Mouse (Mus musculus): ENCODE measurements around the gene Rhbdf2. TPM values are rescaled to one million over a fixed set of nuclear protein-coding genes. Genes with fewer than 3 reads are reported as not detected.

Rhbdf2 gene
- polyA plus RNA-seq, 1 experiment = 29.9 TPM

DNA sequence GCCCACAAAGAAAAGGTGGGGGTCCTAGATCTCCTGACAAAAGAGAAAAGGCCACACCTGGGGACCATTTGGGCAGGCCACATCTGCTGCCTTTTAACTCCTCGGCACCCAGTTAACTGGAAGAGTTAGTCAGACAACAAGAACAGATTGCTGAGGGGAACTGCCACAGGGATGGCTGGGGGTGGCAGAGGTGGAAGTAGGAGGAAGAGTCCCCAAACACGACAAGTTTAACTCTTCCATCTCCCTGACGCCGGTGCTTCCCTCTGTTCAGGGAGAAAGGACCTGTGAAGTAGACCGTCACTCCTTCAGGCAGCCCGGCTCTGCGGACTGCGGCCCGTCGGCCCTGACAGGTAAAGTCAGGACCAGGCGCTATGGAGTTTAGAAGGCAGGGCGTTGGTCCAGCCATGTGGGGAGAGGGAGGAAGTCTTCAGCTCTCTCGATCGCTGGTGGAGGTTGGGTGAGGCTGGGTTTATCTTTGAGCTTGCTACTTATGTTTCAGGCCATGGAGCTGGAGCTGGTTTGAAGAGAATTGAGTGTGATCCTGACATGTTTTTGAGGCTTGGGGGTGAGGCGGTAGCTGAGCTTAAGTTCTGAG, 32.3 kb upstream of the Rhbdf2 start:
- no peak for DNase-seq (ENCODE audit: low read depth)

- no peak for DNase-seq (ENCODE audit: low read depth)
Measured at GRCm38 (mm10) chr11:116658238-116658637, 31.4 kb upstream of the Rhbdf2 start.

DNA sequence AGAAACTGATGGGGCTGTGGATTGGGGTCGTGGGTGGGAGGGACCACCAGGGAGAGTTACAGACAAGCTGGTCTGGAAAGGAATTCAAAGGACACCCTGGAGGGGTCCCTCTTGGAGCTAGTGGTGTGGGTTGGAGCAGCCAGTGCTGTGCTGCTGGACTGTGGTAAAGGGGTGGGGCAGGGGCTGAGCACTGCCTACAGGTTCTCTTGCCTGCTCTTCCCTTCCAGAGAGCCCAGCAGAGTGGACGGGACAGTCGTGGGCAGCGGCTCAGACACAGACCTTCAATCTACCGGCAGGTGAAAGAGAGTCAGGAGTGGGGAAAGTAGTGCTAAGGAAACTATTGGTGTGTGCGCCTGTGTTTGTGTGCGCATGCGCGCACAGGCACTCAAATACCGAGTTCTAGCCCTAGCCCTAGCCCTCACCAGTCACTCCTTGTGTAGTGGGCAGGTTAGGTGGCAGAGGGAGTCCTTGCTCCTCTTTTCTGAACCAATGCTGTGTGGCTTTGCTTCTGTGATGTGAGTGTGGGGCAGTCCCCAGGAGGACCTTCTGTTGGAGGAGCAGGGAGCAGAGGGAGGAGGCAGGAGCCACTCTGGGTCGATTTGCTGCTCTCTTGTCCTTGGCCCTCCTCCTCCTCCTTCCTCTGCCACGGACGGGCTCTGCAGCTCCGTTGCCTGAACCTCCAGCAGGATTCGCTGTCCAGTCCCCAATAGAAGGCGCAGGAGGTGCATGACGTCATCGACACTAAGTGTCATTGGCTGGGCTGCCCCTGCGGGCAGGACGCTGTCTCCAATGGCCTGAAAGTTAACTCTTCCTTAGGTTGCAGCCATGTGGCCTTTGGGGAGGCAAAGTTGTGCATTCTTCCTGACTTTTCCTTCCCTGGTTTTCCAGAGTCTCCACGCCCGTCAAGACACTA, 30.7 kb upstream of the Rhbdf2 start:
- DNase-seq (ENCODE audit: low read depth) = no peak

- no peak for DNase-seq (ENCODE audit: low read depth)
Measured at GRCm38 (mm10) chr11:116656348-116657191, 29.8 kb upstream of the Rhbdf2 start.

DNA sequence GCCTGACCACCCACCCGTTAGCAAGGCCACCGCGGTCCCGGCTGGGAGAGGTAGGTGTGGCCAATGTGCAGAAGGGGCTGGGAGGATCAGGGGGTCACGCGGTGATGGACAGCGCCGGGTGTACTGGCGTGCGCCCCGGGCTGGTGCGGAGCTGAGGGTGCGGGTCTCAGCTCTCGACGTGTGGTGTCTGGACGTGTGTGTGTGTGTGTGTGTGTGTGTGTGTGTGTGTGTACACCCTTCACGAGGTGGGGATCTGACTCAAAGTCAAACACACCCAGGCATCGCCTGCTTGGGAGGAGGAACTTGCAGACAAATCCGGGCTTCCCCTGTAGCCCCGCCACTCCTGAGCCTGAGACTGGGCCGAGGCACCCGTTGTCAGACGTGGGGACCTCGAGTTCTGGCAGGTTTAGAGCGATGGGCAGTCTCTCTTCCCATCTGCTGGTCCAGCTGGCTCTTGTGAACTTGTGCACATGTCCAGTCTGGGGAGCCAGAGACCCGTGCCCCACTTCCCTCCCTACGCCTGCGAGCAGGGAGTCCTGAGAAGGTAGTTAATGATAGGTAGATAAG, 27.5 kb upstream of the Rhbdf2 start, which contains the start of gene Cygb:
TSS of gene Cygb (minus strand) at position 59 of the 567 bp plus-strand sequence.
- DNase-seq (ENCODE audit: low read depth) = no peak

GRCm38 (mm10) chr11:116653709-116654221, 26.9 kb upstream of the Rhbdf2 start:
- no peak for DNase-seq (ENCODE audit: low read depth)

GRCm38 (mm10) chr11:116653234-116653633, 26.4 kb upstream of the Rhbdf2 start, which contains the start of gene Prcd:
Prcd (plus strand) TSS chr11:116653534.
- DNase-seq (ENCODE audit: low read depth) = no peak

DNA sequence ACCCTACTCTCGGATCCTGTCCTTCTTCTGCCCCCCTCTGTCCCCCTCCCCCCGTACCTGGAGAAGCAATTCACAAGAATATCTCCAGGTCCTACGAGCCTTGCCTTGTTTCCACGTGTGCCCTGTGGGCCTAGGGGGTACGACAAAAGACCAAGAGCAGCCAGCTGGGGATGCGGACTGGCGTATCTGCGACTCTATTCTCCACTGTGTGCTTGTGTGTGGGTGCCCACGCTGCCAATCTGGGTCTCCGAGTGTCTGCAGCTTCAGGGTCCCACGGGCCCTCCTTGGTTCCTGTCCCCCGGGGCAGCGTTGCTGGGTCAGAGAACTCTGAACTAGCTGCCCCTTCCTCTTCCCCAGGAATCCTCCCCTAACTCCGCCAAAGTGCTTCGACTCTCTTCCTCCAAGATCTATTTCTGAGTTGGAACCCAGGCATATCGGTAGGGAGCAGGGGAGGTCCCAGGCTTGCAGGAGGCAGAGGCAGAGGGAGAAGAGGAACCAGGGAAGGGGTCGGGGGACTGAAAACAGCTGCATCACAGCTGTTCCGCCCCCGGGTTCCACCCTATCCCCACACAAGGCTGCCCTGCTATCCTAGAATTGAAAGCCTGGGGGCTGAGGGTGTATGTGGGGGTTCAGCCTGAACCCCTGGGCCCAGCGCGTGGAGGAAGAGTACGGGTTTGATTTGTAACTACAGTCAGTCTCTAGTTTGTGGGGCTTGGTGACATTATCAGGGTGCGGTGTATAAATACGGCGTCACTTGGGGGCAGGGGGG, 25.7 kb upstream of the Rhbdf2 start:
- DNase-seq (ENCODE audit: low read depth) = no peak

GRCm38 (mm10) chr11:116651339-116651738, 24.5 kb upstream of the Rhbdf2 start:
- no peak for DNase-seq (ENCODE audit: low read depth)

DNA sequence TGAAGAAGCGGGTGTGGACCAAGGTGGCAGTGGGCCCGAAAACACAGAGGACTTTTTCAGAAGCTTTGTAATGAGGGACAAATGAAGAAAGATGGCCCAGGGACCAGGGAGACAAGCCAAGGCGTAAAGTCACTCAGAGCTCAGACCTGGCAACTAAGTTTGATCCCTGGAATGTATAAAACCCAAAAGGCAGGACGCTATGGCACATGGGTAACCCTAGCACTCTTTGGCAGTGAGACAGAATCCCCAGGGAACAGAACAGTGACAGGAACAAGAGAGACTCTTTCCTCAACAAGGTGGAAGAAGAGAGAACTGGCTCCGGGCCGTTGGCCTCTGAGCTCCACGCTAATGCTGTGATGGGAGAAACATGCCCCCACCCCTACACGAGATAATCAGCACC, 24.0 kb upstream of the Rhbdf2 start:
- no peak for DNase-seq (ENCODE audit: low read depth)

GRCm38 (mm10) chr11:116649711-116650337, 23.0 kb upstream of the Rhbdf2 start:
- no peak for DNase-seq (ENCODE audit: low read depth)

GRCm38 (mm10) chr11:116648976-116649375, 22.2 kb upstream of the Rhbdf2 start:
- DNase-seq (ENCODE audit: low read depth) = no peak

GRCm38 (mm10) chr11:116648213-116648921, 21.5 kb upstream of the Rhbdf2 start:
- no peak for DNase-seq (ENCODE audit: low read depth)

GRCm38 (mm10) chr11:116647340-116647991, 20.6 kb upstream of the Rhbdf2 start:
- no peak for DNase-seq (ENCODE audit: low read depth)

DNA sequence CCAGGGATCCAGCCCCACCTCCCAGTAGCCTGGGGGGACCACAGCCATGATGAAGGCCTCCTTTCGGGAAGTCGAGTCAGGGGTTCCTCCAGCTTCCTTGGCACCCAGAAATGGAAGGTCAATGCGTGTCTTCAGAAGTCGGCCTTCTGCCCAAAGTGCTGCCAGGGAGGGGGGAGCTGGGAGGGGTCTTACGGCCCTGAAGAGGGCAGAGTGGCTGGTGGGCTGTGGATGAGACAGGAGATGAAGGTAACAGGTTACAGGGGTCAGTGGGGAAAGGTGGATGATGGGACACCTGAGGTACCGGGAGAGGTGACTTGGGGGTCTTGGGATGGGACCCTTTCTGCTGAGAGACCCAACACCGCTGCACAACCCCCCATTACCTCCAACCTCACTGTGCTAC, 20.0 kb upstream of the Rhbdf2 start:
- no peak for DNase-seq (ENCODE audit: low read depth)

- no peak for DNase-seq (ENCODE audit: low read depth)
Measured at GRCm38 (mm10) chr11:116646136-116646535, 19.3 kb upstream of the Rhbdf2 start.

- no peak for DNase-seq (ENCODE audit: low read depth)
Measured at GRCm38 (mm10) chr11:116645446-116646110, 18.8 kb upstream of the Rhbdf2 start.
